ENCODE assay signal across 35 mouse cellular contexts in genomic region chr7:71302714-71303113, GRCm38 (mm10). TPM values are rescaled to one million over a fixed set of nuclear protein-coding genes. Genes with fewer than 3 reads are reported as not detected.
A peak's percentile ranks its signal among the peaks of the same experiment; 100 is the strongest.
DNase-seq lines count a peak whose midpoint lies in the region; ATAC-seq lines count a peak whose summit lies in the region.
"Had no signal": no experiment of that assay in that cellular context is flagged by ENCODE, and none has a peak within 500 bp of the region (broad histone marks: within the 10 kb centered on the region; RNA-seq: fewer than 3 reads in every experiment).

No protein-coding gene starts in this region.

- H3K36me3 ChIP-seq in kidney, embryonic 14.5 days (ENCODE audit: control insufficient read depth, insufficient read depth, low read length), result no peaks in the 10 kb centered on the region
- H3K36me3 ChIP-seq in megakaryocyte, embryonic 14.5 days (replicated peaks; ENCODE audit: low read length), result no peaks in the 10 kb centered on the region
- H3K36me3 ChIP-seq: forebrain, embryonic 10.5 days; hindbrain, embryonic 10.5 days; hindbrain, embryonic 13.5 days had no signal

- no peak overlapping the region for H3K4me2 ChIP-seq in kidney, embryonic 14.5 days (replicated peaks; ENCODE audit: low read depth, low read length)
- H3K4me2 ChIP-seq: forebrain, embryonic 13.5 days; heart, embryonic 11.5 days; hindbrain, embryonic 13.5 days had no signal

- H3K27me3 ChIP-seq in kidney, embryonic 14.5 days (ENCODE audit: control insufficient read depth, insufficient read depth, low read length), result no peaks in the 10 kb centered on the region
- H3K27me3 ChIP-seq in megakaryocyte, embryonic 14.5 days (replicated peaks), result no peaks in the 10 kb centered on the region
- H3K27me3 ChIP-seq: forebrain, embryonic 13.5 days; hindbrain, embryonic 13.5 days had no signal

- H3K4me1 ChIP-seq in kidney, embryonic 14.5 days (ENCODE audit: control insufficient read depth, insufficient read depth, low read length), result peaks cover 3% of the 10 kb centered on the region; the same call in 1 of the 2 replicates
- peaks cover 20% of the 10 kb centered on the region for H3K4me1 ChIP-seq in megakaryocyte, embryonic 14.5 days

- no peaks in the 10 kb centered on the region for H3K9me3 ChIP-seq in kidney, embryonic 14.5 days (ENCODE audit: control insufficient read depth, low read length)
- no peaks in the 10 kb centered on the region for H3K9me3 ChIP-seq in megakaryocyte, embryonic 14.5 days
- H3K9me3 ChIP-seq: forebrain, embryonic 10.5 days; forebrain, embryonic 13.5 days; hindbrain, embryonic 10.5 days; hindbrain, embryonic 13.5 days had no signal

- DNase-seq in kidney, adult 8-10 months, result no peak
- peak; percentile 9 for DNase-seq in NIH3T3 (ENCODE audit: low read depth)
- no peak for DNase-seq in spleen, postnatal 36 days (ENCODE audit: low spot score in 2 of 2)
- DNase-seq in ovary, postnatal 14 days (ENCODE audit: low spot score), result no peak
- DNase-seq: adrenal gland, adult 8-10 months; adrenal gland, postnatal 25 days; cerebellum, adult 11-12 months; cerebellum, adult 8-10 months; cerebellum, postnatal 10 days; cerebellum, postnatal 36 days; gastrocnemius, postnatal 14 days had no signal

- H3K9ac ChIP-seq in kidney, embryonic 14.5 days (ENCODE audit: low read depth, low read length), result no peak overlapping the region
- H3K9ac ChIP-seq: forebrain, embryonic 13.5 days; hindbrain, embryonic 13.5 days had no signal

- 63% methylated on average over 4 of the region's 4 CpGs for WGBS in kidney, embryonic 14.5 days

- no peak for ATAC-seq in kidney, embryonic 14.5 days (ENCODE audit: low FRiP score, low TSS enrichment)
- ATAC-seq in megakaryocyte, adult 5-6 weeks (ENCODE audit: poor library complexity, severe bottlenecking), result no peak
- peak; percentile 72 for ATAC-seq in megakaryocyte progenitor cell, adult 5-6 weeks (replicated peaks; ENCODE audit: poor library complexity)
- ATAC-seq: activated CD4-positive, CD25-positive, alpha-beta regulatory T cell, adult 4 months; CD4-positive, CD25-positive, alpha-beta regulatory T cell, adult 4 months; forebrain, embryonic 13.5 days; forebrain, embryonic 16.5 days; hindbrain, embryonic 16.5 days had no signal

- H3K27ac ChIP-seq in kidney, embryonic 14.5 days (ENCODE audit: low read depth, low read length), result peak overlapping the region; percentile 11; the same call in 1 of the 2 replicates
- H3K27ac ChIP-seq: forebrain, embryonic 10.5 days; forebrain, embryonic 13.5 days; hindbrain, embryonic 10.5 days; hindbrain, embryonic 13.5 days had no signal

- H3K4me3 ChIP-seq in kidney, embryonic 14.5 days (ENCODE audit: low read length), result no peak overlapping the region
- peak overlapping the region; percentile 78 for H3K4me3 ChIP-seq in megakaryocyte, embryonic 14.5 days (replicated peaks)
- H3K4me3 ChIP-seq: forebrain, embryonic 10.5 days; forebrain, embryonic 13.5 days; hindbrain, embryonic 10.5 days; hindbrain, embryonic 13.5 days had no signal

RNA-seq across cellular contexts. Expression of gene Gm10295, which starts 48.6 kb away (rescaled TPM):
- 0.10 TPM in 1 of 2 replicates, not detected in the other for polyA plus RNA-seq in kidney, embryonic 14.5 days (2014; fragmentation: Nextera tagmentation; extraction: Ambion mirVana)
- not detected in 2 replicates for polyA plus RNA-seq in megakaryocyte, embryonic 14.5 days (2012; ENCODE audit: insufficient read depth, low replicate concordance)
- not detected in 2 replicates for total RNA-seq in megakaryocyte, adult 5-6 weeks (2015)
- total RNA-seq in megakaryocyte, adult 5-6 weeks (2017), result not detected in 2 replicates
- not detected in 2 replicates for total RNA-seq in megakaryocyte progenitor cell, adult 5-6 weeks (2015)
- total RNA-seq in megakaryocyte progenitor cell, adult 5-6 weeks (2017), result not detected in 2 replicates
- total RNA-seq: adrenal gland, adult 8-10 months; adrenal gland, postnatal 25 days; gastrocnemius, adult 18-20 months; gastrocnemius, postnatal 14 days; gastrocnemius, postnatal 4 days; heart, adult 8-10 months; heart, postnatal 25 days; MEL had no signal
- polyA plus RNA-seq: activated CD4-positive, CD25-positive, alpha-beta regulatory T cell, adult 4 months; brain, embryonic 14.5 days; C2C12; CD4-positive, CD25-positive, alpha-beta regulatory T cell, adult 4 months; embryonic facial prominence, embryonic 11.5 days; embryonic facial prominence, embryonic 14.5 days; forebrain, embryonic 10.5 days; forebrain, embryonic 13.5 days; forebrain, embryonic 16.5 days; heart, embryonic 11.5 days; heart, embryonic 14.5 days; heart, postnatal 0 days; hindbrain, embryonic 13.5 days; hindbrain, embryonic 16.5 days had no signal
